Mouse (Mus musculus): Measurements from ENCODE around the gene Eya2. TPM values are rescaled to one million over a fixed set of nuclear protein-coding genes. Genes with fewer than 3 reads are reported as not detected.

Eya2 gene
- polyA plus RNA-seq, 1 experiment from 2014 or later, result 0.16 TPM

DNA sequence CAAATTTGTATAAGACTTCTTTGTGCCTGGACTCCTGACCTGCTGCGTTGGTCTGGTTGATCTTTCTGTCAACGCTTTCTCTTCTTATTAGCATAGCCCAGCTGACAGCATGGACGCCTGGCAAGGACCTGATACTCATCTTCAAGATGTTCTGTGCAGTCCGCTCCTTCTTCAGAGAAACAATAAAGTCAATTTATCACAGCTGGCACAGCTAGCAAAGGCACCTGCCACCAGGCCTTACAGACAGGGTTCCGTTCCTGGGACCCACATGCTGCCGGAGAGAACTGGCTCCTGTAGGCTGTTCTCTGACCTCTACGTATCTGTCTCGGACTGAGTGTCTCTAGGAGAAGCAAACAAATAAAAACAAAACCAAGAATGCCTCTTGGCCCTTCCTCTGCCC is 11.8 kb upstream of the Eya2 start:
- H3K4me1 ChIP-seq (replicated peaks; ENCODE audit: control insufficient read depth, insufficient read depth, low read length), result no peaks in the 10 kb centered on the region
- H3K36me3 ChIP-seq (ENCODE audit: control insufficient read depth, insufficient read depth), result no peaks in the 10 kb centered on the region
- H3K4me3 ChIP-seq (ENCODE audit: low read depth, low read length), result no peak overlapping the region
- TF ChIP-seq CTCF (IDR thresholded peaks at IDR 0.05; ENCODE audit: low read depth), result no peak
- H3K9ac ChIP-seq (ENCODE audit: low read depth, low read length), result no peak overlapping the region
- no peaks in the 10 kb centered on the region for H3K27me3 ChIP-seq (replicated peaks; ENCODE audit: control insufficient read depth, insufficient read depth, low read length)
- H3K4me2 ChIP-seq (replicated peaks; ENCODE audit: low read depth), result no peak overlapping the region
- no peaks in the 10 kb centered on the region for H3K9me3 ChIP-seq (ENCODE audit: control insufficient read depth)
- no peak overlapping the region for H3K27ac ChIP-seq (ENCODE audit: low read depth, low read length)
- WGBS, result 70% methylated on average over 8 of the region's 8 CpGs
- ATAC-seq, result no peak

DNA sequence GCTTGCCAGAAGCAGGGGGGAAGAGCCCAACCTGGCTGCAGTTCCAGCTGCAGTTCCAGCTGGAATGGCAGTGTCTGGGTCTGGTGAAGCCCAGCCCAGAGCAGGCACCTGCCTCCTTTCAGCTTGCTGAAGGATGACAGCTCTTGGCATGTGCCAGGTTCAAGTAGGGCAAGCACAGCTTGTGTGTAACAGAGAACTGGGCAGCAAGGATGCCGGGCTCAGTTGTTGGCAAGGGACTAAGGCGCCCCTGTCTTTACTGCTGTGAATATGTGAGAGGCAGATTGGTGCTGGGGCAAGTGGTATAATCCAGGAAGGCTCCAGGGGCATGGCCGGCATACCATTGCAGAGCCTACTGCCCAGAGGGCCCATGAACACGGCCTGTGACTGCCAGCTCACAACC is 11.3 kb upstream of the Eya2 start:
- no peak for TF ChIP-seq CTCF (IDR thresholded peaks at IDR 0.05; ENCODE audit: low read depth)
- Histone ChIP-seq H3K27ac (ENCODE audit: low read depth, low read length) (no peak overlapping the region), H3K4me2 (replicated peaks; ENCODE audit: low read depth) (no peak overlapping the region), H3K9me3 (ENCODE audit: control insufficient read depth) (no peaks in the 10 kb centered on the region), H3K36me3 (ENCODE audit: control insufficient read depth, insufficient read depth) (no peaks in the 10 kb centered on the region), H3K4me3 (ENCODE audit: low read depth, low read length) (no peak overlapping the region), H3K27me3 (replicated peaks; ENCODE audit: control insufficient read depth, insufficient read depth, low read length) (no peaks in the 10 kb centered on the region), H3K9ac (ENCODE audit: low read depth, low read length) (no peak overlapping the region), H3K4me1 (replicated peaks; ENCODE audit: control insufficient read depth, insufficient read depth, low read length) (no peaks in the 10 kb centered on the region)
- no peak for ATAC-seq
- 74% methylated on average over 4 of the region's 4 CpGs for WGBS

DNA sequence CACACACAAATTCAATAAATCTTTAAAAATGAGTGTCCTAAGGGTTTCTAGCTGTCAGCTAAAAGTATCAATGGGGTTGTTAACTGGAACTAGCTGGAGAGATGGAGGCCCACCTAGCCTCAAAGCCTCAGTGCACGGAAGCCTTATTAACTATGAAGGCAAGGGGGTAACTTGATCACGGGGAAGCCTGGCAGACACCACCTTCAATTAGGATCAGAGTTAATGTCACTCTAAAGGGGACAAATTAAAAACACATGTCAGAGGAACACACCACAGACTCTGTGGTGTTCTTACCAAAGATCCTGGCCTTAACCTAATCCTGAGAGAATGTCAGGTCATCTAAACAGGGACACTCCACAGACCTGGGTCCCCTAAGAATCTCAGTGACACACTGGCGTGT is 10.3 kb upstream of the Eya2 start:
- no peak overlapping the region for H3K9ac ChIP-seq (ENCODE audit: low read depth, low read length)
- H3K27me3 ChIP-seq (replicated peaks; ENCODE audit: control insufficient read depth, insufficient read depth, low read length), result no peaks in the 10 kb centered on the region
- no peak overlapping the region for H3K4me3 ChIP-seq (ENCODE audit: low read depth, low read length)
- no peaks in the 10 kb centered on the region for H3K36me3 ChIP-seq (ENCODE audit: control insufficient read depth, insufficient read depth)
- H3K9me3 ChIP-seq (ENCODE audit: control insufficient read depth), result no peaks in the 10 kb centered on the region
- H3K27ac ChIP-seq (ENCODE audit: low read depth, low read length), result no peak overlapping the region
- H3K4me1 ChIP-seq (replicated peaks; ENCODE audit: control insufficient read depth, insufficient read depth, low read length), result no peaks in the 10 kb centered on the region
- WGBS, result 87% methylated on average over 3 of the region's 3 CpGs
- no peak for ATAC-seq
- H3K4me2 ChIP-seq (replicated peaks; ENCODE audit: low read depth), result no peak overlapping the region
- no peak for TF ChIP-seq CTCF (IDR thresholded peaks at IDR 0.05; ENCODE audit: low read depth)

DNA sequence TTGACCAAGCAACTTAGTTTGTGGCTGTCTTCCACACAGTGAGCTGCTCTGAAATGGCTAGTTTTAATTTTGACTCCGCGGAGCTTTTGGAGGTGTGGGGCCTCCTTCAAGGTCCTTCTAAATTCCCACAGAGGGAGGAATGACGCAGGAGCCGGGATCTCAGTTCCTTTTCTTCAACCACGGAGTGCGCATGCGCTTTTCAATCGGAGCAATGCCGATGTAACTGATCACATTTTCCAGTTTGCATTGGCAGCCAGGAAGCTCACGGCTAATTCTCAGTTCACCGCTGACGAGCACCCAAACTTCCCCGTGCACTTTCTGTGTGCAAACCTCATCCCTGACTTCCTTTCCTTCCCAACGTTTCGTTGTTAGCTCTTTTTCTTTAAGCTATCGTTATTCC is 4.1 kb upstream of the Eya2 start:
- no peak overlapping the region for H3K9ac ChIP-seq (ENCODE audit: low read depth, low read length)
- H3K9me3 ChIP-seq (ENCODE audit: control insufficient read depth), result 0 out of 2 replicates have a peak, but pooled peaks cover 3% of the 10 kb centered on the region
- no peak overlapping the region for H3K27ac ChIP-seq (ENCODE audit: low read depth, low read length)
- peaks cover 28% of the 10 kb centered on the region for H3K27me3 ChIP-seq (replicated peaks; ENCODE audit: control insufficient read depth, insufficient read depth, low read length)
- H3K4me2 ChIP-seq (replicated peaks; ENCODE audit: low read depth), result no peak overlapping the region
- no peak overlapping the region for H3K4me3 ChIP-seq (ENCODE audit: low read depth, low read length)
- no peak for ATAC-seq
- WGBS, result 88% methylated on average over 16 of the region's 16 CpGs
- TF ChIP-seq CTCF (IDR thresholded peaks at IDR 0.05; ENCODE audit: low read depth), result no peak
- H3K36me3 ChIP-seq (ENCODE audit: control insufficient read depth, insufficient read depth), result no peaks in the 10 kb centered on the region
- H3K4me1 ChIP-seq (replicated peaks; ENCODE audit: control insufficient read depth, insufficient read depth, low read length), result no peaks in the 10 kb centered on the region

DNA sequence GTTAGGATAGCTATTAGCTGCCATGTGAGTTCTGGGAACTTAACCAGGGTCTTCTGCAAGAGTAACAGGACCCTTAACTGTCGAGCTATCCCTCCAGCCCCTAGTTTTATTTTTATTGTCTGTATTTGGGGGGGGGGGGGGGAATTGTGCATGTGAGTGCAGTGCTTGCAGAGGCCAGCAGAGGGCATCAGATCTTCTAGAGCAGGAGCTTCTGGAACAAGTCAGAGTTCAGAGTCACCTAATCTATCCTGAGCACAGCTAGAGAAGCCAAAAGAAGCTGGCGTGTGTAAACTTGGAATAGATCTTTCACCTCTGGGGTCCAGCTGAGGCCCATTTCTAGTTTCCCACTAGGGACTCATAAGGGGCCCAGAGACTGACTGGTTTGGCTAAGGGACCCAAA is 1.1 kb upstream of the Eya2 start:
- Histone ChIP-seq H3K9ac (ENCODE audit: low read depth, low read length) (no peak overlapping the region), H3K27ac (ENCODE audit: low read depth, low read length) (no peak overlapping the region), H3K4me3 (ENCODE audit: low read depth, low read length) (no peak overlapping the region), H3K9me3 (ENCODE audit: control insufficient read depth) (0 out of 2 replicates have a peak, but pooled peaks cover 3% of the 10 kb centered on the region), H3K36me3 (ENCODE audit: control insufficient read depth, insufficient read depth) (no peaks in the 10 kb centered on the region), H3K27me3 (replicated peaks; ENCODE audit: control insufficient read depth, insufficient read depth, low read length) (peaks cover 41% of the 10 kb centered on the region), H3K4me2 (replicated peaks; ENCODE audit: low read depth) (no peak overlapping the region), H3K4me1 (replicated peaks; ENCODE audit: control insufficient read depth, insufficient read depth, low read length) (no peaks in the 10 kb centered on the region)
- WGBS, result 88% methylated on average over 2 of the region's 2 CpGs
- TF ChIP-seq CTCF (IDR thresholded peaks at IDR 0.05; ENCODE audit: low read depth), result peak; percentile 43
- no peak for ATAC-seq

DNA sequence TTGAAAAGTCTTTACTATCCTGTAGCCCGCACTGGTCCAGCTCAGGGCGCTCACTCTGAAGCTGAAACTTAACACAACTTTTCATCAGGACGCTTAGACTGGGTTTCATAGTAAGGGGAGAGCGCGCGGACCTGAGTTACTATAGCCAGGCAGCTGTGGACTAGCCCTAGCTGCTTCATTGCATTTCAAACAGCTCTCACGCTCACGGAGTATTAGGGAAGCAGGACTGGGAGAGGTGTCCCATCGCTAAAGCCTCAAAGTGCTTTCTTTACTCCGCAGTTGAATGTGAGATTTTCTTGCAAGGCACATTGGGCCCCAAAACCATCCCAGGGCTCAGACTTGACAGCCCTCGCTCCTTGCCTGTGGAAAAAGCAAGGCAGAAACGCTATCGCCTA is 841 bp downstream of the Eya2 start:
- Histone ChIP-seq H3K27me3 (replicated peaks; ENCODE audit: control insufficient read depth, insufficient read depth, low read length) (peaks cover 47% of the 10 kb centered on the region), H3K9ac (ENCODE audit: low read depth, low read length) (no peak overlapping the region), H3K27ac (ENCODE audit: low read depth, low read length) (no peak overlapping the region), H3K9me3 (ENCODE audit: control insufficient read depth) (0 out of 2 replicates have a peak, but pooled peaks cover 3% of the 10 kb centered on the region), H3K36me3 (ENCODE audit: control insufficient read depth, insufficient read depth) (no peaks in the 10 kb centered on the region), H3K4me2 (replicated peaks; ENCODE audit: low read depth) (0 out of 2 replicates have a peak overlapping the region, but pooled peaks have one; percentile 60), H3K4me3 (ENCODE audit: low read depth, low read length) (no peak overlapping the region), H3K4me1 (replicated peaks; ENCODE audit: control insufficient read depth, insufficient read depth, low read length) (no peaks in the 10 kb centered on the region)
- no peak for ATAC-seq
- 16% methylated on average over 13 of the region's 13 CpGs for WGBS
- no peak for TF ChIP-seq CTCF (IDR thresholded peaks at IDR 0.05; ENCODE audit: low read depth)

DNA sequence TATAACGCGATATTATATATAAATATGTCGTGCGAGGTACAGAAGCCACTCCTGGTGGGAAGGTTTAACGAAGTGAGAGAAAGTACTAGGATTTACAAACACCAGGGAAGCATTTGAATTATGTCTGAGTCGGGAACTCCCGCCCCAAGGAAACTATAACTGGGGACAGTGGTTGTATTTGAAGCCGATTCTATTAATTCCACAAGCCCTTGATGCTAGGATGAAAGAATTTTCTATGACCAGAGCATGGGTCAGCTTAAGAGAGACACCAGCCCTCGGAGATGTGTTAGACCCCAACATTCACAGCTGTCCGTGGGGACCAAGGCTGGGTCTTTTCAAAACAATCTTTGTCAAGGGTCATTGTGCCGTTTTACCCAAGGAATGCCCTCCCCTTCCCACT is 1.3 kb downstream of the Eya2 start:
- 32% methylated on average over 11 of the region's 11 CpGs for WGBS
- Histone ChIP-seq H3K4me1 (replicated peaks; ENCODE audit: control insufficient read depth, insufficient read depth, low read length) (no peaks in the 10 kb centered on the region), H3K27me3 (replicated peaks; ENCODE audit: control insufficient read depth, insufficient read depth, low read length) (peaks cover 52% of the 10 kb centered on the region), H3K36me3 (ENCODE audit: control insufficient read depth, insufficient read depth) (no peaks in the 10 kb centered on the region), H3K27ac (ENCODE audit: low read depth, low read length) (no peak overlapping the region), H3K4me3 (ENCODE audit: low read depth, low read length) (no peak overlapping the region), H3K4me2 (replicated peaks; ENCODE audit: low read depth) (no peak overlapping the region), H3K9ac (ENCODE audit: low read depth, low read length) (no peak overlapping the region), H3K9me3 (ENCODE audit: control insufficient read depth) (0 out of 2 replicates have a peak, but pooled peaks cover 3% of the 10 kb centered on the region)
- ATAC-seq, result no peak
- TF ChIP-seq CTCF (IDR thresholded peaks at IDR 0.05; ENCODE audit: low read depth), result no peak
